In genomic region chr11:40592056-40592455, GRCm38 (mm10) we compare ENCODE assay signal across 21 mouse cellular contexts.
DNase-seq lines count a peak whose midpoint lies in the region; ATAC-seq and TF ChIP-seq lines count a peak whose summit lies in the region.
"Had no signal": no experiment of that assay in that cellular context is flagged by ENCODE, and none has a peak within 500 bp of the region (broad histone marks: within the 10 kb centered on the region; RNA-seq: fewer than 3 reads in every experiment).

No protein-coding gene starts in this region.

- no peaks in the 10 kb centered on the region for H3K36me3 ChIP-seq in forebrain, postnatal 0 days (ENCODE audit: insufficient read depth)
- no peaks in the 10 kb centered on the region for H3K36me3 ChIP-seq in forebrain, embryonic 13.5 days (ENCODE audit: poor library complexity, severe bottlenecking)
- H3K36me3 ChIP-seq in limb, embryonic 14.5 days (ENCODE audit: control insufficient read depth, insufficient read depth, low read length), result no peaks in the 10 kb centered on the region
- no peaks in the 10 kb centered on the region for H3K36me3 ChIP-seq in limb, embryonic 10.5 days
- H3K36me3 ChIP-seq: embryonic facial prominence, embryonic 15.5 days; forebrain, embryonic 15.5 days; intestine, embryonic 15.5 days; kidney, embryonic 15.5 days; neural tube, embryonic 15.5 days had no signal

- peak; percentile 70 for DNase-seq in forebrain, postnatal 0 days
- DNase-seq in limb, embryonic 14.5 days (ENCODE audit: low spot score), result peak; percentile 64
- DNase-seq in limb, embryonic 10.5 days (ENCODE audit: low spot score), result no peak
- peak; percentile 81 for DNase-seq in NIH3T3 (ENCODE audit: low read depth)
- peak; percentile 56 for DNase-seq in fibroblast of lung, adult 2 months (ENCODE audit: low read depth)
- no peak for DNase-seq in adrenal gland, postnatal 14 days
- no peak for DNase-seq in left cerebral cortex, postnatal 10 days (ENCODE audit: extremely low spot score in 1 of 2, low spot score in 2 of 2)
- DNase-seq: adrenal gland, postnatal 10 days; gastrocnemius, adult 2 months; heart, adult 18-20 months; heart, postnatal 4 days; lung, adult 2 months had no signal

- no peak for TF ChIP-seq CTCF in forebrain, postnatal 0 days (IDR thresholded peaks at IDR 0.05; ENCODE audit: low read depth)

- WGBS in forebrain, postnatal 0 days, result 53% methylated on average over 4 of the region's 4 CpGs
- WGBS in forebrain, embryonic 13.5 days, result 85% methylated on average over 4 of the region's 4 CpGs
- 48% methylated on average over 4 of the region's 4 CpGs for WGBS in limb, embryonic 14.5 days
- 88% methylated on average over 4 of the region's 4 CpGs for WGBS in limb, embryonic 10.5 days

- no peak overlapping the region for H3K4me3 ChIP-seq in forebrain, postnatal 0 days (ENCODE audit: low read depth, low read length)
- no peak overlapping the region for H3K4me3 ChIP-seq in forebrain, embryonic 13.5 days
- no peak overlapping the region for H3K4me3 ChIP-seq in limb, embryonic 14.5 days (replicated peaks; ENCODE audit: low read length)
- no peak overlapping the region for H3K4me3 ChIP-seq in limb, embryonic 10.5 days
- H3K4me3 ChIP-seq: embryonic facial prominence, embryonic 15.5 days; forebrain, embryonic 15.5 days; gastrocnemius, adult 2 months; intestine, embryonic 15.5 days; kidney, embryonic 15.5 days; neural tube, embryonic 15.5 days had no signal

- no peaks in the 10 kb centered on the region for H3K27me3 ChIP-seq in forebrain, postnatal 0 days (ENCODE audit: insufficient read depth, low read length)
- H3K27me3 ChIP-seq in forebrain, embryonic 13.5 days, result no peaks in the 10 kb centered on the region
- H3K27me3 ChIP-seq in limb, embryonic 14.5 days (ENCODE audit: control insufficient read depth, insufficient read depth, low read length), result no peaks in the 10 kb centered on the region
- H3K27me3 ChIP-seq in limb, embryonic 10.5 days (ENCODE audit: low read depth, poor library complexity, severe bottlenecking), result no peaks in the 10 kb centered on the region
- H3K27me3 ChIP-seq: embryonic facial prominence, embryonic 15.5 days; forebrain, embryonic 15.5 days; intestine, embryonic 15.5 days; kidney, embryonic 15.5 days; neural tube, embryonic 15.5 days had no signal

- no peaks in the 10 kb centered on the region for H3K4me1 ChIP-seq in forebrain, postnatal 0 days (ENCODE audit: insufficient read depth)
- H3K4me1 ChIP-seq in forebrain, embryonic 13.5 days, result no peaks in the 10 kb centered on the region
- H3K4me1 ChIP-seq in limb, embryonic 14.5 days (ENCODE audit: control insufficient read depth, insufficient read depth, low read length), result 0 out of 2 replicates have a peak, but pooled peaks cover 3% of the 10 kb centered on the region
- peaks cover 14% of the 10 kb centered on the region for H3K4me1 ChIP-seq in limb, embryonic 10.5 days
- H3K4me1 ChIP-seq: embryonic facial prominence, embryonic 15.5 days; forebrain, embryonic 15.5 days; intestine, embryonic 15.5 days; kidney, embryonic 15.5 days; neural tube, embryonic 15.5 days had no signal

- no peak for TF ChIP-seq POLR2A in limb, embryonic 14.5 days (IDR thresholded peaks at IDR 0.05; ENCODE audit: borderline replicate concordance, extremely low read depth, insufficient read depth, insufficient read length)

- peak; percentile 56 for ATAC-seq in forebrain, postnatal 0 days
- no peak for ATAC-seq in forebrain, embryonic 13.5 days
- ATAC-seq in limb, embryonic 14.5 days (ENCODE audit: low FRiP score, low read depth), result peak; percentile 41; the same call in 1 of the 2 replicates
- ATAC-seq: forebrain, embryonic 15.5 days; intestine, embryonic 15.5 days had no signal

- no peaks in the 10 kb centered on the region for H3K9me3 ChIP-seq in forebrain, postnatal 0 days (ENCODE audit: low read length)
- H3K9me3 ChIP-seq in forebrain, embryonic 13.5 days (replicated peaks), result no peaks in the 10 kb centered on the region
- H3K9me3 ChIP-seq in limb, embryonic 14.5 days (ENCODE audit: control insufficient read depth, low read length), result no peaks in the 10 kb centered on the region
- no peaks in the 10 kb centered on the region for H3K9me3 ChIP-seq in limb, embryonic 10.5 days (replicated peaks)
- H3K9me3 ChIP-seq: embryonic facial prominence, embryonic 15.5 days; forebrain, embryonic 15.5 days; intestine, embryonic 15.5 days; kidney, embryonic 15.5 days; neural tube, embryonic 15.5 days had no signal

- no peak overlapping the region for H3K27ac ChIP-seq in forebrain, postnatal 0 days (ENCODE audit: low read depth, low read length)
- no peak overlapping the region for H3K27ac ChIP-seq in forebrain, embryonic 13.5 days
- H3K27ac ChIP-seq in limb, embryonic 14.5 days (replicated peaks; ENCODE audit: low read depth, low read length), result no peak overlapping the region
- H3K27ac ChIP-seq in limb, embryonic 10.5 days, result no peak overlapping the region
- H3K27ac ChIP-seq: embryonic facial prominence, embryonic 15.5 days; forebrain, embryonic 15.5 days; gastrocnemius, adult 2 months; intestine, embryonic 15.5 days; kidney, embryonic 15.5 days; macrophage; neural tube, embryonic 15.5 days had no signal

- H3K9ac ChIP-seq in forebrain, postnatal 0 days, result no peak overlapping the region
- no peak overlapping the region for H3K9ac ChIP-seq in forebrain, embryonic 13.5 days
- H3K9ac ChIP-seq in limb, embryonic 14.5 days (ENCODE audit: low read depth, low read length, severe bottlenecking), result no peak overlapping the region
- H3K9ac ChIP-seq: embryonic facial prominence, embryonic 15.5 days; forebrain, embryonic 15.5 days; intestine, embryonic 15.5 days; kidney, embryonic 15.5 days; neural tube, embryonic 15.5 days had no signal

- intact Hi-C loops in left cerebral cortex, postnatal 10 days (cut with DNase I), result no loop called here

- H3K4me2 ChIP-seq in forebrain, postnatal 0 days (ENCODE audit: low read depth), result no peak overlapping the region
- no peak overlapping the region for H3K4me2 ChIP-seq in forebrain, embryonic 13.5 days
- H3K4me2 ChIP-seq in limb, embryonic 14.5 days (replicated peaks; ENCODE audit: low read depth, low read length, severe bottlenecking), result no peak overlapping the region
- H3K4me2 ChIP-seq: embryonic facial prominence, embryonic 15.5 days; forebrain, embryonic 15.5 days; intestine, embryonic 15.5 days; kidney, embryonic 15.5 days; liver, embryonic 11.5 days; midbrain, embryonic 11.5 days; neural tube, embryonic 15.5 days had no signal

Comparison
In these comparisons a context has a peak if more than half of its experiments do, and no peak if none do; other contexts are left out.
1. DNase-seq: peak in forebrain, postnatal 0 days (single experiment), limb, embryonic 14.5 days (single experiment), NIH3T3 (single experiment) and fibroblast of lung, adult 2 months (single experiment); none in limb, embryonic 10.5 days (single experiment), adrenal gland, postnatal 14 days (single experiment) and left cerebral cortex, postnatal 10 days (0 of 2).